Mouse (Mus musculus) left cerebral cortex, postnatal 25 days (tissue): ENCODE data around the gene Fhl1. TPM values are rescaled to one million over a fixed set of nuclear protein-coding genes. Genes with fewer than 3 reads are reported as not detected.
A peak's percentile ranks its signal among the peaks of the same experiment; 100 is the strongest.

ENCODE experiments used
- DNase-seq, 2 experiments: peaks; one replicate each; pipeline ENCODE4 v3.0.0; 2022; ENCODE audit warnings: low spot score in 2 of 2, mixed read lengths in 1 of 2
- intact Hi-C: fragments of 180-260 bp; cut with DNase I; formaldehyde crosslinking; loops from one replicate; pipeline ENCODE4 v1.15.1; 2025
- total RNA-seq, 2 experiments: library from RNA; stranded (reverse); gene quantifications; 2 replicates each; pipeline ENCODE4 v1.2.3; 2021

The Fhl1 gene
- total RNA-seq, 2 experiments from 2014 or later: 98.4 to 99.2 TPM

DNA sequence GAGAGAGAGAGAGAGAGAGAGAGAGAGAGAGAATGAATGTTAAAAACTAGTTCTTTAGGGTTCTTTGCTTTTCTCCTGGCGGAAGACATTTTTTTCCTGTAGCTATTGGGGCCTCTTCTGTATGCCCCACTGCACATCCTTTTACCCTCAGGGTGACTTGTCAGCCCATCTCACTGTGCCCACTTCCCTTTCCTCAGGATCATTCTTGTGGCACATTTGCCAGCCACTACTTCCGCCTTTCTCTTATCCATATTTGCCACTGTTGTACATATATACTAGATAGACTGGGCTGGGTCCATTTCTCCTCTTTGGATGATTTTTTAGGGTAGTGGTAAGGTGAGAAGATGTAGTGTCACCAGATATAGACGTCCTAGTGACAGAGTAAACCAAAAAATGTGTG is 9.8 kb downstream of the Fhl1 start:
- intact Hi-C loops: no loop called here
- DNase-seq: no peak

DNA sequence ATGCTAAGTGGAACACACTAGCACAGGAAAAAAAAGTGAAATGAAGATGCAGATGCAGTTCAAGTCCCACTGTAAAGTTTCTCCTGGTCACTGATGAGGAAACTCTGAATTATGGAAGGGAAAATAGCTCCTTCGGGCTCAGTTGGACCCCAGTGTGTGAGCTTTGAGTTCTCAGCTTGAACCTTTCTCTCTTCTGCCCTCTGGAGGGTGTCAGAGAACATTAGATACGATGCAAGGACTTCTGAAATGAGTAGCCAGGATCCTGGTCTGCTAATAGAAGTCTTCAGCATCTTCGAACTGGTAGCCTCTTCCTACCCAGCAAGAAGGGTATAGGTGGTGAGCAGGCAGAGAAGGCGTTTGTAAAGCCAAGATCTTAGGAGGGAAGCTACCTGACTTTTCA is 19.9 kb downstream of the Fhl1 start:
- intact Hi-C loops: no loop called here
- DNase-seq: no peak

DNA sequence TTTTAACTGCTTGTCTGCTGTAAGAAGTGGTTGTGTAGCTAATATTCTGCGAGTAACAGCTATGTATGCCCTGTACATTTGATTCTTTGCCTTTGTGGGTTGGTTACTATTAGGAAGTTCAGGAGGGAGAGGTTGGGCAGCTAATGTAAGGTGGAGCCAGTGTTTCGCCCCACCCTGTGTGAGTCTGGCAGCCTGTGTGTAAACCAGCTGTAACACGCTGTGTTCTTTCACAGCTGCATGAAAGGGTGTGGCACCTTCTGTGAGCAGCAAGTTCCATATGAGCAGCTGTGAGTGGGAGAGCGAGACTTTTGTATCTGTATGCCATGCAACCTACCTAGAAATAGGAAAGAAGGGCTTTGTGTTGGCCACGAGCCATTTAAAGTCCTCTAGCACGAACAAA is 20.6 kb downstream of the Fhl1 start:
- peak in 1 of 2 experiments; percentile 1 for DNase-seq
- intact Hi-C loops: no loop called here

DNA sequence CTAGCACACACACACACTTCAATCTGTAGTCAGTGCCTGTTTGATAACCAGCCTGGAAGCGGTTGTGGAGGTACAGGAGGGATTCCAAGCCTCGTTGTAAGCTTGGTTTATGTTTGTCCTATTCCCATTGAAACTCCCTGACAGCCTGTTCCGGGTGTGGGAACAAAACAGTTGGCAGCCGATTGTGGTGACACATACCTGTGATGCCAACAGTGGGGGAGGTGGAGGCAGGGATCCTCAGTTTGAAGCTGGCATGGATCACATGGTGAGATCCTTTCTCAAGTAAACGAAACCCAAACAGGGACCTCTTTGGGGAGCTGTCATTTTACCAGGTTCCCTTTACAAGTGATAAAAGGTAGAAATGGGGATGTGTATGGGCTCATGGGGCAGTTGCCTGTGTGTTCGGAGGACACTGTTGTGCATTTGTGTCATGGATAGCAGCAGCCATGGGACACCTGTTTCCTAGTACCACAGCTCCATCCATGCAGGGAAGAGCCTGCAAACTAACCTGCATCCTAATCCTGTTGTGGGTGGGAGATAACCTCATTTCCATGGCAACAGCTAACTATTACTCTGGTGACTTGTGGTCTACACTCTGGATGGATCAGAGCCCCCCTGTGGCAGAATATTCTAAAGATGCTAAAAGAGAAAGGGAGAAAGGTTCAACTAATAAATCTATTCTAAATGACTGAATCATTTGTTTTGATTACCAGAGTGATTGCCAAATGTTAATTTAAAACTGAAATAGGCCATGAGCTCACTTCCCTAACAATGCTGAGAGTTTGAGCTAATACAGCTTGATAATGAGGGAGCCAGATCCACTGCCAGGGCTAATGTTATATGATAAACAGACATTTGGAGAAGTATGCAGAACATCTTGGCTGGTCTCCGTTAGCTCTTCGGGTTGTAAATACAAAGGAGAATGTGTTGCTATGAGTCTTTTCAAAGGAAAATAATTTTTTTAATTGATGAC is 22.0 kb downstream of the Fhl1 start:
- intact Hi-C loops: no loop called here
- DNase-seq: peak in 1 of 2 experiments; percentile 51

DNA sequence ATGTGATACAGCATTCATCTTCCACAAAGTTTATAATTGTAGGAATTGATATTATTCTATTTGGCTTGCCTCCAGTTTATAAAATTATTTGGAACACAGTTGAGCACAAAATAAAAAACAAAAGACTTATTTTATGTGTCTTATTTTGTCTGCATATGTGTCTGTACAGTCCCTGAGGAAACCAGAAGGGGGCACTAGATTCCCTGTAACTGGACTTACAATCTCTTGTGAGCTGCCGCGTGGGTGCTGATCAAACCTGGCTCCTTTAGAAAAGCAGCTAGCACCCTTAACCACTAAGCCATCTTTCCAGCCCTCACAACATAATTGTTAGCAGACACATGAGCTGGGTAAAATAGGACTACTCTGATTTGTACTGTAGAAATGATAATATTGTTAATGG is 24.1 kb downstream of the Fhl1 start:
- intact Hi-C loops: no loop called here
- DNase-seq: peak in 1 of 2 experiments; percentile 22

DNA sequence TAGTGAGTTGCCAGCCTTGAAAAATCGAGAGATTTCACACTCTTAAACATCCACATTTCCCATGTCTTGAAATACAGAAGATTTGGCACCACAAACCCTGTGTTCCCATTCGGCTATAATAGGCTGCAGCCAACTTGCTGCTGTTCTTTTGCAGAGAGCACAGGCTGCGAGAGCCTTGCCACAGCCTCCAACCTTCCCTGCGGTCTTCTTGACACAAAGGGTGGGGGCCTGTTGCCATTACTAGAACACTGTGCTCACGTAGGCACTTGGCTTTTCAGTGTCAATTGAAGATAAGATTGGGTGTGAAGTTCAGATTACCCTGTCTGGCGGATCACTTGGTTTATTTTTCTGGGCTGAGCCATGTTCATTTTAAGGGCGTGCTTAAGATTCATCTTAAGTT is 24.8 kb downstream of the Fhl1 start:
- DNase-seq: peak in 1 of 2 experiments; percentile 47

DNA sequence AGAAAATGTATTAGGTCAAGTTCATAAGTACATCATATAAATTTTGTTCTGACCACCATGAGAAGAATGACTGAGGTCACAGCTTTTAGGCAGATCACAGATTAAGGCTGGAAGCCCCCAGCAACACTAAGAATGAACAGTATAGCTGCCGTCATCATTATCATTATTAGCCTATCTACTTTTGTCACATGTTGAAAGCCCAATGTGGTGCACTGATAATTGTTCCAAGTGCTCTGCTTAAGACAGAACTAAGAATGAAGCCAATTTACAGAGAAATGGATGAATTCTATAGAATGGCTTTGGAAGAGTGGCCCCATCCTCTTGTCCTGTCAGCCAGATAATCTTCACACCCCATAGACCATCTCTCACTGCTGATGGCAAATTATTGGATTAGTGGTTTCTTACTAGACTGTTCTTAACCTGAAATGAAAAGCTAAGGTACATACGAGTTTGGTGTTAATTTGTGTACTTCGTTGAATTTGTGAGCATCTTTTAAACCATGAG is 28.7 kb downstream of the Fhl1 start:
- intact Hi-C loops: no loop called here
- DNase-seq: no peak

More for the DNA sequence above, 24.8 kb downstream of the Fhl1 start:
- intact Hi-C loops: no loop called here

DNA sequence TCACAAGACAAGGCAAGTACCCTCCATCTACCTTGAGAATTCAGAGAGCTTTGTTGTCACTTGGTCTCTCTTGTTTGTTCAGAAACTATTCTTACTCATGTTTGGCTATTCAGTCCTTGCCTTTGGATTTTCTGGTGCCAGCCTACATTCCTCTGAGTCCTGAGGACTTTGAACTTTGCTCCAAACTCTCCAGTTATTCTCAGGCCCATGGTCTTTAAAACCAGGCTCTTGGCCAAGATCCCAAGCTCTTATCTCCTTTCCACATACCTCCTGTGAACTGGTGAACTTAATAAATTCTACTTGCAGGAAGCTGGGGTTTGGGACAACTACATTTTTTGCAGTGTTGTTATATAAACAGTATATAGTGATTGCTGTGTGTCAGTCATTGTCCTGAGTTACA is 38.3 kb downstream of the Fhl1 start:
- intact Hi-C loops: no loop called here

DNA sequence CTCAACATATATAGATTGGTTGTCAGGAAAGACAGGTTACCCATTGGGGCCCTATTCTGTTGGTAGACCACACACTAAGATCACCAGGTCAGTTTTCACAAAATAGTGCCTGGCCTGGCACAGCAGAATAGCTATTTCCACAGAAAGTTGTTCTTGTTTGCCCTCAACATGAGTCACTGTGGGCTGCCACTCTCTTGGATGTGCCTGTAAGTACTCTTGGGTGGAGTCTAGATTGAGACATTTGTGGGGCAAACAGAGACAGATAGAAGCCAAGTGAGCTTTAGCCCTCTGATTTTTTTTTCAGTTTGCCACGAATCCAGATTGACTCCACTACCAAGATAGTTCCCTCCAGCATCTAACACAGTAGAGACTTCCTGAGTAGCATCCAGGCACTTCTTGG is 40.2 kb downstream of the Fhl1 start:
- no peak for DNase-seq

More for the DNA sequence above, 38.3 kb downstream of the Fhl1 start:
- DNase-seq: no peak

DNA sequence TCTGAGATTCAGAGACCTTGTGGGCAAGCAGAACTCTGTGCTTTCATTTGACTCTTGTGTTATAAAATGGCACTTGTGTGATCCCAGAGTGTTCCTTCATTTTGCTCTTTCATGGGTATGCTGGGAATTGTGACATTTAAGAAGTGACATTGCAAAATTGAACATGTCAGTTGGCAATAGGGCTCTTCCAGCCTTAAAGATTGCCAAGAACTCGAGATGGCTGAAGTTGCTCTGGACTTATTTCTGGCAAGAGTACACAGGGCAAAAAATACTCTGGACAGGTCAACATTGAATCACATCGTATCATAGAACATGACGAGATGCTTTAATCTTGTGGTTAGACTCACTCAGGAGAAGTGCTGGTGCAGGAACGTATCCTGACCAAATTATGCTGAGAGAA is 41.7 kb downstream of the Fhl1 start:
- intact Hi-C loops: no loop called here
- no peak for DNase-seq

More for the DNA sequence above, 40.2 kb downstream of the Fhl1 start:
- intact Hi-C loops: no loop called here

DNA sequence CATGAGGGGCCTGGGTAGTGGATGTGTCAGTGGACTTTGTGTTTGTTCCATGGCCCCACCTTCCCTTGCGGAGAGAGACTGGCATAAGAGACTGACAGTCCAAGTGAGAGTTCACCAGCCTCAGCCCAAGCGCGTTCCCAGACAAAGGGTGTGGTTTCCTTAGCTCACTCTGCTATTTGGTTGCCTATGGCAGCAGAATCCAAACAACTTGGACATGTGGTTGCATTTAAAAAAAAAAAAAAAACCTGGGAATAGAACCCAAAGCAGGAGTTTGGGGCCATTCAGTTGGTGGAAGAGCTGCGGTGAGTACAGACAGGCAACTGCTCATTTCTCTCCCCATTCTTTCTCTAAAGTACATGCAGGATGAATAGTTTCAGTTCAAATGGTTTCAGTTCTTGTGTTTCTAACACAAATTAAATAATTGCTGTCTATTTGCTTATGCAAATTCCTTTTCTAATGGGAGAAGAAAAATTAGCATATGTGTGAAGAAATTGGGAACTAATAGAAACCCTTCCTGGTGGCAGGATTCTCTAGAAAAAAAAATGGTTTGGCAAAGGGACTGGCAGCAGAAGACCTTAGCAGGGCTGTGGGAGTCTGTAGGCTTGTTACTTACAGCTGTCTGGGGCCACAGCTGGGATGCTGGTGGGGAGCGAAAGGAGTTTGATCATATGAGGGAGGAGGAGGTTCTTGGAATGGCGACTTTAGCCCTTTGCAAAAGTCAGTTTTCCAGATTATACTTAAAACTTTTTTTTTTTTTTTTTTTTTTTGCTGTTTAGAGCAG is 54.9 kb downstream of the Fhl1 start:
- intact Hi-C loops: no loop called here
- DNase-seq: no peak

DNA sequence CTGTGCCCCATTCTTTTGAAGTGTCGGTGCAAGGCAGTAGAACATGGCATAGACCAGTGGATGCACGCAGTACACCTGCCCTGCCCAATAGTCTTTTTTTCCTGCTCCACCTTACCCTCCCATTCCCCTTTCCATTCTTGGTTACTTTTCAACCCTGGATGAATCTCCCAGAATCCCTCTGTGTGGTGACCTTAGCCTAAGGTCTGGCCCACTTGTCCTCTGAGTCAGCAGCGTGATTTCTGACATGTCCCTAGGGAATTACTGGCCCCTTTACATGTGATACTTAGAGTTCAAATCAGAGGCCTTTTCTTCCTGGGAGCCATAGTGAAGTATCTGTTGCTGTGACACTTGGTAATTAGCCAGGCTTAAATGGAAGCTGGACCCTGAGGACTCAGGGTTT is 55.9 kb downstream of the Fhl1 start:
- intact Hi-C loops: no loop called here
- DNase-seq: no peak

DNA sequence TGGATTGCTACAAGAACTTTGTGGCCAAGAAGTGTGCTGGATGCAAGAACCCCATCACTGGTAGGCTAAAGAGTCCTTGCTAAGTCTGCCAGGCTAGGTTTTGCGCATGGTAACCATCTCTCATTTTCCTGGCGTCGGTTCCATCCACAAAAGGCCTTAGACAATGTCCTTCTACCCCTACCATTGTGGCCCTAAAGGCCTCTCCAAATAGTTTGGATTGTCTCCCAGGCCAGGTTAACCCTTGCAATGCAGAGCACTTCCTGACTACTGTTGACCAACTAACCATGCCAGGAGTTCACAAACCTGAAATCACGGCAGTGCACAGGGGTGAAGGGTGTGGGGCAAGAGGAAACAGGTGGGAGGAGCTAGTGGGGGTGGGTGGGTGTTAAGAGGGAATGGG is 59.0 kb downstream of the Fhl1 start:
- DNase-seq: no peak
- intact Hi-C loops: loop anchor here (2.0 kb wide), 1 partner anchor 140 kb away; no protein-coding TSS in a partner anchor

DNA sequence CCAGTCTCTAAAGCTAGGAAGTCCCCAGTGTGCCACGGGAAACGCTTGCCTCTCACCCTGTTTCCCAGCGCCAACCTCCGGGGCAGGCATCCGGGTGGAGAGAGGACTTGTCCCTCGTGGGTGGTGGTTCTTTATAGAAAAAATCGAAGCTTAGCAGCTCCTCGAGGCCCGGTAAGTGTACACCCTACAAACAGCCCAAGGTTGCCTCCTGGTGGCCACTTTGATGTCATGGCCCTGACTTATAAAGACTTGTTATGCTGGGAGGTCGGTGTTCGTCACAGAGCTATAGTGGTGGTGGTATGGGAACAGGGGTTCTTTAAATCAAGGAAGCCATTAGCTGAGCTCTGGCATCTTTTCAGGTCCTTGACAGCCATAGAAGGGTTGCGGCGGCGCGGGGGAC is 59.7 kb downstream of the Fhl1 start:
- peak; percentile 36 to 41 for DNase-seq
- intact Hi-C loops: loop anchor here (2.0 kb wide), 1 partner anchor 140 kb away; no protein-coding TSS in a partner anchor

DNA sequence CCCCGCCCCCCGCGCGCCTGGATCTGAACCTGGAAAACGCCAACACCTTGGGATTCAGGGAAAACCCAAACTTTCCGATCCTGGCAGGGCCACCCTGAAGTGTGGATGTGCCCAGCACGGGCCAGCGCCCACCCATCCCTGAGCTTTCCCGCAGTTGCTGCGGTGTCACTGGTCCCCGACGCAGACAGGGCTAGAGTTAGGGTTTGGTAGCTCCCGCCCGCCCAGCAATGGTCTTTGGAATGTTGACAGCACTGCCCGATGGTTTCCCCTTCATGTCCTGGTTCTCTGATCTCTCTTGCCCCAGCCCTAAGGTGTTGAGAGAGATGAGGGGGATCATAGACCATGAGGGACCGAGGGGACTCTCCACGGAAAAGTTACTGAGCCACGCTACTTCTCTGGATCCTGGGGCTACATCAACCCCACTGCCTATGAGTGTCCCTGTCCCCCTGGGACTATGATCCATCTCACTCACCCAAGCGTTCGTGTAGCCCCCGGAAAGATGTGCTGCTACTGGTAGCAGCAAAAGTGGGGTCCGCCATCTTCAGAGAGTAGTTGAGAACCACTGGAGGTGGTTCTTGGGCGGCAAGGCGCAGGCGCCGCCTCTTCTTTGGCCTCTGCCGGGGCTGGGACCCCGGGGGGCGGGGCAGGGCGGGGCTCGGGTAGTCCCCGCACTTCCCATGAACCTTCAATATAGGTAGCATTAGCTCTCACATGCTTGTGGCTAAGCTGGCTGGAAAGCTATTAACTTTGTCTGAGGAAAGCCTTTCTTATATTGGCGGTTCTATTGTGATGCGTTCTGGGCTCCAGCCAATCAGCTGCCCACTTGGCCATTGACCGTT is 90.4 kb downstream of the Fhl1 start, which contains the start of gene Map7d3:
Gene Map7d3 (minus strand): TSS at position 562 of the 839 bp plus-strand sequence.
- intact Hi-C loops: no loop called here
- DNase-seq: no peak

DNA sequence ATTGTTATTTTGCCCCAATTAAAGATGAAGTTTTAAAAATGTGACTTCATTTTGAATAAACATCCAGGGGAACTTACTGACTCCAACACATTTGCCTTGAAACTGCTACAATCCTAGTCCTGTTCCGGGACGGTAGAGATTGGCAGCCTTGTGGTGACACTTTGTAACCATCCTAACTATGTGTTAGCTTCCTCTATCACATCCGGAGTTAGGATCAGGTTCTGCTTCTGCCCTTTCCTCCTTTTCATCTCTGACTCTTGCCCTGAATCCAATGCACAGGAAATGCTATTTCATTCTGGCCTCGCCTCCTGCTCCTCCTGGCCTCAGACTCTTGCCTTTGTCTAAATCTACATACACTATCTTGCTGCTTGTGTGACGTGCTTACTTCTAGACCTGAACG is 95.9 kb downstream of the Fhl1 start:
- DNase-seq: no peak
- intact Hi-C loops: no loop called here

DNA sequence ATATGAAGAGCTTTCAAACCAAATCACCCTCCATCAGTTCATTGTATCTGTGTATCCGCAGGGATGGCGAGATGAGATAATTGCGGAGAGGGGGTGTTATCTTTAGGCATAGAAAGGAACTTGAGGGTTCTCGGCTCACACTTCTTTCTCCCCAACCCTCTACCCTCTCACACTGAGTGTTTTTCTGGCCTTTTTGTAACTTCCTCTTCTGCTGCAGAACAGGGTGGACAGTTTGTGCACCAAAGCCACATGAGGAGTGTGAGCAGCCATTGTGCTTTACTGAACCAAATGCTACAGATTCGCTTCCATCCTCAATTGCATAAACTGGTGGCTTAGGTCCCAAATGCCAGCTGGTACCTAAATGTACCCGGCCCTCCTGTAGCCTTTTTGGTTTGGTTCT is 104.3 kb downstream of the Fhl1 start:
- DNase-seq: no peak
- intact Hi-C loops: no loop called here

DNA sequence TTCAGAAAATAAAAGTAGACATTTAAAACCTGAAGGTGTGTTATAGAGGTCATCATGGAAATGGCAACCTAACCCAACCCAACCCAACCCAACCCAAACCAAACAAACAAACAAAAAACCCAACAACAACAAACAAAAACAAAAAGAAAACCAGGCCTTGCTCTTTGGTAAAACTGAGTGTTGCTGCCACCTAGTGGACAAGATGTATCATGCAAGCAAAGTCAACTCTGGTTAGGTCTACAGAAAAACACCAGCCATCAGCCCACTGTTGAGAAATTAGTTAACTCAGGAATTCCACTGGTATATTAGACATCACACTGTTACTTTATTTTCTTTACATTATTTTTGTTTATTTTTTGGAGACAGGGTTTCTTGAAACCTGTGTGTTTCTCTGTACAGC is 107.8 kb downstream of the Fhl1 start:
- intact Hi-C loops: no loop called here
- DNase-seq: peak; percentile 4 to 9

DNA sequence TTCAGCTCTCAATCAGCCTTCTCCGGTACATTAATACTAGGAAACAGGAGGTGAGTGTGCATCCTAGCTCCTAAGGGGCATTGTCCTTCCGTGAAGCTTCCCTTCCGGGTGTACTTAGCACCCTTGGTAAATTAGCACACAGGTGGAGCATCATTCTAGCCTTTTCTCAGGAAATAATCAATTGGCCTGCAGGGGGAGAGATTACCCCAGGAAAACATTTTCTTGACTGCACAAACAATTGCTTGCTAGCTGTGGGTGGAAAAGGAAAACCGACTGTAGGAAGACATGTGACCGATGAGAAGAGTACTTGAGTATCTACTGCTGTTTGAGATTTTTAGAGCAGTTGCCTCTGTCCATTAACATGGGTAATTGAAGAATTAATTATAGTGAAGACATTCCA is 109.7 kb downstream of the Fhl1 start:
- intact Hi-C loops: loop anchor here (5.0 kb wide), 1 partner anchor 189 kb away; no protein-coding TSS in a partner anchor
- DNase-seq: peak in 1 of 2 experiments; percentile 1
